Mouse (Mus musculus): ENCODE results near the gene Zfp788.
"Not testable (repeated sequence)": the region's sequence is repeated elsewhere in the genome, so short reads cannot be mapped to it uniquely, and the experiment has no call there.

The Zfp788 gene

DNA sequence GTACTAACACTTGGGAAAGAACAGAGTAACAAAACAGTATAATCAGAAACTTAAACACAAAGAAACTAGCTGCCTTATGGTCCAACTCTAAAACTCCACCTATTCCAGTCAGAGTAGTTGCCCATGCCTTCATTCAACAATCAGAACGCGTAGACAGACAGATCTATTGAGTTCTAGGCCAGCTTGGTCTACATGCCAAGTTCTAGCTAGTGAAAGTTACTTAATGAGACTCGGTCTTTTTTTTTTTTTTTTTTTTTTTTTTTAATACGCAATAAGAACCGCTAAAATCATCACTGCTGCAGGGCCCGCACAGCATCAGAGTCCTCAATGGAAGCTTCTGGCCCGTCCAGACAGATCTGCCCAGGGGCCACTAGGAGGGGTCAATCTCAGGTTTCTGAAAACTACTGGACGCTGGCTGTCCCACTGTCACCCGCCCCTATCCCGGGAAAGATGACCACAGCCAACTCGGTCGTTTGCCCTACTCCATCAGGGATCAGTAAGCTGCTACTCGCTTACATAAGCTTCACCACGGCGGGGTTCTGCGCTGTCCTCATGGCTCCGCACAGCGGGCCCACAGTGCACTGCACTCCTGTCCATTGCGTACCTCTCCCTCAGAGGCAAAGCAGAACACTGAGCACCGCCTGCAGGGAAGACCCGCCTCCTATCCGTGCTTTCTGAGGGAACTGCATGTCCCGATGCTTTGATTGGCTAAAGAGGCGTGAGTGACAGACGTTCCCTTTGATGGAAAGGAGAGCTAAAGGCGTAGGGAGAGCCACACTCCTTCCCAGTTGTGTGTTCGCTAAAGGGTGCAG lies at the start of gene Zfp788:
Zfp788 (plus strand) TSS at position 795 of the 812 bp plus-strand sequence.
- peak; percentile 80 for DNase-seq

DNA sequence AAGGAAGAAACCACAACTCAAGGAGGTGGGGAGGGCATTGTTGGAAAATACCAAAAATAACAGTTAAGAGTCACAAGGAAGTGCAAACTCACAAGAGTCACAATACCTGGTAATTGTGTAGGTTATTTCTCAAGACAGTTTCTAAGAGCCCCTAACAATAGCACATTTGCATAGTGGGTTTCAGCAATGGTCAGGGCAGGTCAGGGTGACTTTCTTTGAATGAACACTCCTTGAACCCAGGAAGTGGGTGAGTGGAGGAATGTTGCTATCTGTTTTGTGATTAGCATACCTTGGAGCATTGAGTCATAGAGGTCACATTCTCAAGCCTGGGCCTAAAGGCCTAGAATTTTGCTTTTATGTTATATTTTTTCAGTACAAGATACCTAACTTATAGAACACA lies 45.2 kb upstream of the Zfp788 start:
- not testable (repeated sequence) for DNase-seq

DNA sequence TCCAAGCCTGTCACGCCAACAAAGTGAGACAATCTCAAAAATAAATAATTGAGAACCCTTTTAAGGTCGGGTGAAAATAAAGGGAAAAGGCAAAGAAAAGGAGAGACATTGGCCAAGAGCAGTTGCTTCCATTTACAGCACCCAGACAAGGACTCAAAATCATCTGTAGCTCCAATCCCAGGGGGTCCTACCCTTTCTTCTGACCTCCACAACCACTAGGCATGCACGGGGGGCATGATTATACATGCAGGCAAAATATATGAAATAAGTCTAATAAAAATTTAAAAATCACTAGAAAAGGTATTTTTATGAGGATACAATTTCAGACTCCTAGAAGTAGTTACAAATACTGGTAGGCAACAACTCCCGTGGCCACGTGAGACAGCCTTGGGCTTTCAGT lies 34.4 kb upstream of the Zfp788 start:
- no peak for DNase-seq

DNA sequence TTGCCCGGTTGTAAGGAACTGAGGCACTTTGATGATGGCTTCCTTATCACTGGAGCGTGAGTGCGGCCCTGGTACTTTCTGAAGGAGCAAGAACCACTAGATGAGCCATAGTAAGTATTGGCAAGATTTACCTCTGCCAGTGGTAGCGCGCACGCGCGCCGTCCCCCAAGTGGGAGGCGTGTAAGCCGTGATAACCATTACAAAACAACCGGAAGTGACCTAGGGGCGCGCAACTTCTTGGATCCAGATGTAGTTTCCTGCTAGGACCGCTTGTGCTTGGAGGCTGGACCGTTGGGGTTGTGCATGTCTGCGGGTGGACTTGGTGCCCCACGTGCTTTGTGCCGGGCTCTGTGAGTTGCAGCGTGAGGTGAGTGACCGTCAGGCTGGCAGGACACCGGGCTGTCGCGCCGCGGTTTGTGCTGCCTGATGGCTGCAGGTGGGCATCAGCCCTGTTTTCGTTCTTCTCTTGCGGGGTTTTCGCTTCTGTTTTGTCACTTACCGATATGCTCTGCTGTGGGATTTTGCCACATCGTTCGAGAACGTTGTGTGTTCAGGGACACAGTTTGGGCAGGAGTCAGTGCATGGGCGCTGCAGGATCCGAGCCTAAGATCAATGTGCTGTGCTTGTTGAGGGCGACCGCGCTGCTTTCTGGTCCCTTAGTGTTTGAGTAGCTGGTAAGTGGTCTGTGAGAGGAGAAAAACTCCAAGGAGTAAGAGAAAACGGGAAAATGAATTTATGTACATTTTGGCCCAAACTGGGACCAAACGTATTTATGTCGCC lies 33.8 kb upstream of the Zfp788 start, which contains the start of gene 2610021A01Rik:
2610021A01Rik (plus strand) TSS at position 197 of the 780 bp plus-strand sequence.
- peak; percentile 88 for DNase-seq

DNA sequence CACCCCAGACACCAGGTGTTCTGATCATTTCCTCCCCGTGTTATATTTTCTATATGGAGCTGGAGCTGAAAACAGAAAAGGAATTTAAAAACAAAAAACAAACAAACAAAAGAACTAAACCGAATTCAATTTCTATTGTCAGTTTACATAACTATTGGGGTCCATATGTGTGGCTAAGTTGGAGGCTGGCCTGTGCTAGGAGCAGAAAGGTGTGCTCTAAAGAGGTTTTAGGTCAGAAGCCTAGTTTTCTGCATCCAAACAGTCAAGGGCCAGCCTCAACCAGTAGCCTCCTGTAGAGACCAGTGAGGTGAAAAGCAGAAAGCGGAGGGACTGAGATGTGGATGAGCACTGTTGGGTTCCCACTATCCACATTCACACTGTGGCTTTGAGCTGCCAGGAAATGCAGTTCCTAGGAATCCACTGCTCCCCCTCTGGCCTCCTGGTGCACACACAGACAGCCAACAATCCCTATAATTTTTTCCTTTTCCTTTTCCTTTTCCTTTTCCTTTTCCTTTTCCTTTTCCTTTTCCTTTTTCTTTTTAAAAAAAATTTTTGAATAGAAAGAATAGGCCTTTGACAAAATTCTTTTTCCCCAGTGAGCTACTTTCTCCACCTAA lies 33.0 kb upstream of the Zfp788 start:
- peak; percentile 2 for DNase-seq

DNA sequence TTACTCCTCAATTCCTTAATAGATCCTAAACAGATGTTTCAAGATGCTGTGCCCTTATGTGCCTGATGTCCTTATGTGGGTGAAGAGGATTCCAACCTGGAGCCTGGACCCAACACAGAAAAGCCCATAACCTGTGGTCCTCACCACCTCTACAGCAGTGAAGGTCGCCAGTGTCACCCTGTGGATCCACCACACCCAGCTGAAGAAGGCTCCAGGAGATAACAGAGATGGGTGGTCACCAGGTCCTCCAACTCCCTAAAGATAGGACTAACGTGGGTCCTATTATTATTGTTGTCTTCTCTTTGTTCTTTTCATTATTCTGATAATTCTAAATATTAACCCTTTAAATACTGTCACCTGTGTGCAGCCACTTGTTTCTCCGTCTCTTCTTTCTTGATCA lies 21.3 kb upstream of the Zfp788 start:
- no peak for DNase-seq

DNA sequence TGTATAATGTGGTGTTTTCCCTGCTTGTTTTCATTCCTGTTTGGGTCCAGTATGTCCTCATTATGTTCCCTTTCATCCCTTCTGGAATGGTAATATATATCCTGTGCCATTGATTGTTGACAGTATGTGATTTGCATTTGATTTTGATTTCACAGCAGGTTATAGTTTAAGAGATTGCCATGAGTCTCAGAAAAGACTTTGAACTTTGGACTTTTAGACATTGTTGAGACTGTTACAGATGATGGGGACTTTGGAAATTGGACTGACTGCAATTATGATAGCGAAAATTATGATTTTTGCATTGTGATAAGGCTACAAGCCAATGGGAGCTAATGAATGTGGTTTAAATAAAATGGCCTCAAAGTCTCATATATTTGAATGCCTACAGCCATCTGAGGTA lies 16.8 kb upstream of the Zfp788 start:
- not testable (repeated sequence) for DNase-seq

DNA sequence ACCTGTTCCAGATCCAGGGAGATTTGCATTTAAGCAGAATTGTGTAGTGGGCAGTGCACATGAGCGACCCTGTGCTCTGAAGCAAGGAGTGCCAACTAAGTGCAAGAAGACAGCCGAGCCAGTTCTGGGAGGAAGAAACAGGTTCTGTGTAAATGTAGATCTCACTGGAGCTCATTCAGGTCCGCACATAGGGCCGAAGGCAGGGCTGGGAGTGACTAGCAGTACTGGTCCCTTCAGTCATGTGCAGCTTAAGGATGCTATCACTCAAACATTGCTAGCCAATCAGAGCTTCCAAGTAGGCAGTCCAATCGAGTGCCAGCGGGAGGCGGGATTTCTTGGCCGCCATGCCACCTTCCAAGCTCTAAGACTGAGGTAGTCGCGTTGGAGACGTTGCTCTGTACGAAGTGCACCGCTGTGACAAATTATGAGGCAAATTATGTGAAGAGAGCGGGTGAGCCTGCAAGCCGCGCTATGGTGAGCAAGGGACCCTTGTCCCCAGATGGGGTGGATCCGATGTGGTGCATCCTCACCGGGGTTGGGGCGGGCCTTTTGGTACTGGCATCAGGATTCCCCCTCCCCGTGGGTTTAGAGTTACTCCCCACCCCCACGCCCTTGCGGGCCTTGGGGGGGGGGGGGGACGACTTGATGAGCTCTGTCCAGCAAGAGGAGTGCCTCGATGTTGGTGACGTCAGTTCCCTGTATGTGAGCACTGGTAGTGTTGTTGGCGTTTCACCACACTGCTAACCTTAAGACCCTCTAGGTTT lies 400 bp downstream of the Zfp788 start:
- peak; percentile 84 for DNase-seq

DNA sequence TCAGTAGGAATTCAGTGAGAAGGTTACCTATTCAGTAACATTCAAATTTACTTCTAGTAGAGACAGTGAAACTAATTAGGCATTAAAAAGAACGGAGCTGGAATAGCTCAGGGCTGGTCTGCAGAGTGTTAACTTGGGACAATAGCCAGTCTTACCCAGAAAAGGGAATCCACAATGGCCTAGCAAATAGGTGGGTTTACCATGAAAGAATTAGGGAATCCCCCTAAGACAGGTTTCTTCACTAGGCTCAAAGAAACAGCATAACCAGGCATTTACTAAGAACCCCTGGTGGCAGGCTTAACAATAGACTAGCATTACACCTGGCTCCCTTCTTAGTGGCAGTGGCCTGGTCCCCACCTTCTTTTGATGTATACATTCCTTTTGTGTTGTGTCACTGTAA lies 41.3 kb downstream of the Zfp788 start:
- not testable (repeated sequence) for DNase-seq
